Mouse (Mus musculus) heart, adult 2 months (tissue): ENCODE results near the gene Bahcc1.

ENCODE experiments used
- CTCF ChIP-seq: fragments of 200-600 bp; IDR thresholded peaks from 2 replicates; pipeline ENCODE4 v1.8.1; 2022; ENCODE audit warnings: antibody characterized with exemption, mild to moderate bottlenecking, moderate library complexity
- EP300 ChIP-seq: fragments of 200-500 bp; IDR thresholded peaks from 2 replicates; pipeline ENCODE4 v1.6.1; 2011; ENCODE audit warnings: low read depth, low read length, control low read depth; ENCODE audit not compliant: insufficient read depth
- POLR2A ChIP-seq: fragments of 200-500 bp; IDR thresholded peaks from 2 replicates; pipeline ENCODE4 v1.6.1; 2011; ENCODE audit warnings: mild to moderate bottlenecking, low read depth, low read length, control low read depth; ENCODE audit not compliant: insufficient read depth

DNA sequence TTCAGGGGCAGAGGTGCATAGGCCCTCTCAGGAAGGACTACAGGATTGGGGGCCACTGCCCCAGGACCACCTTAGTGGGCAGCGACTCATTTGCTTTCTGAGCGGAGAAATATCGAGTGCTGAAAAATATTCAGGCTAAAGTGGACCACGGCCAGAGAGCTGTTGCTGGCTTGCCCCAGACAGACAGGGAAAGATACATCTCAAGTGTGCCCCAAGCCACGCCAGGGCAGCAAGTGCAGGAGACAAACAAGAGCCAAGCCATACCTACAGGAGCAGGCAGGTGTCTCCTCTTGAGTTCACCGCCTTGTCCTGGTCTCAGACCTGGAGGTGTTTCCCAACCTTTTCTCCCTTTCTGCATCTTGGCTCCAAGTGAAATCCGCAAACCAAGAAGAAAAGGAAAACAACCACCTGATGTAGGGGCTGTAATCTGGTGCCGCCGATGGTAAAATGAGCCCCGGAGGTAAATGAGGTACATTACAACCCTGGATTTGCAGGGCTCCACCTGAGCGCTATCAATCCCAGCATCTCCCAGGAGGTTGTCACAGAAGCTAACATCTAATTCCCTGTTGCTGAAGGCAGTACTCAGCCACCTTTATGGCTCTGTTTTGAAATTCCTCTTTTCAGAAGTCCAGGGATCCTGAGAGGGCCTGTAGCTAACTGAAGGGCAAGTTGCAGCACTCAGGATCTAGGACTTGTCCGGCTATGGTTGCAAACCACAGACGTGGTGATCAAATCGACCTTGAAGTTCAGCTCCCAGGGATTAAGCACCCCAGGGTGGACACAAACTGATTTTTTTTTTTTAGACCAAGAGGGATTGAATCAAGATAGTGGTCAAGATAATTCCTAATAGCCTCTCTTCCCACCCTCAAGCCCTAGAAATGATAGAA lies 42.0 kb upstream of the Bahcc1 start:
- TF ChIP-seq CTCF, result no peak
- TF ChIP-seq EP300, result no peak
- TF ChIP-seq POLR2A, result no peak
